Mouse (Mus musculus) embryonic facial prominence, embryonic 15.5 days (tissue): ENCODE measurements around the gene Wnt5b. TPM values are rescaled to one million over a fixed set of nuclear protein-coding genes. Genes with fewer than 3 reads are reported as not detected.

Experiments
- ATAC-seq: fragments of 200-750 bp; cut with Nextera tagmentation; 2 replicates; pipeline ENCODE4 v1.8.0; 2017; ENCODE audit warnings: low read depth, moderate TSS enrichment; ENCODE audit not compliant: insufficient number of reproducible peaks, low FRiP score, low TSS enrichment
- H3K27ac ChIP-seq: fragments of 300-500 bp; sonication (generic); replicated peaks from 2 replicates; pipeline ENCODE4 v1.5.1; 2015; ENCODE audit warnings: mild to moderate bottlenecking, inconsistent platforms
- H3K27me3 ChIP-seq: fragments of 300-500 bp; sonication (generic); 2 replicates; pipeline ENCODE4 v1.6.1; 2015; ENCODE audit warnings: inconsistent platforms
- H3K36me3 ChIP-seq: fragments of 300-500 bp; sonication (generic); 2 replicates; pipeline ENCODE4 v1.6.1; 2015; ENCODE audit warnings: mild to moderate bottlenecking, inconsistent platforms
- H3K4me1 ChIP-seq: fragments of 300-500 bp; sonication (generic); 2 replicates; pipeline ENCODE4 v1.6.1; 2015; ENCODE audit warnings: inconsistent platforms
- H3K4me2 ChIP-seq: fragments of 300-500 bp; sonication (generic); replicated peaks from 2 replicates; pipeline ENCODE4 v1.6.1; 2015; ENCODE audit warnings: mild to moderate bottlenecking, inconsistent platforms
- H3K4me3 ChIP-seq: fragments of 300-500 bp; sonication (generic); replicated peaks from 2 replicates; pipeline ENCODE4 v1.5.1; 2015; ENCODE audit warnings: mild to moderate bottlenecking, inconsistent platforms
- H3K9ac ChIP-seq: fragments of 300-500 bp; sonication (generic); 2 replicates; pipeline ENCODE4 v1.6.1; 2015; ENCODE audit warnings: inconsistent platforms
- H3K9me3 ChIP-seq: fragments of 300-500 bp; sonication (generic); replicated peaks from 2 replicates; pipeline ENCODE4 v1.6.1; 2016; ENCODE audit warnings: inconsistent platforms
- WGBS: fragments of 180-500 bp; shearing (Covaris S2); methylation state at CpG from one replicate; pipeline ENCODE4 v1.1.7; 2015; 5-methylcytosine and 5-hydroxymethylcytosine counted together
- polyA plus RNA-seq: library from polyadenylated mRNA; unstranded; fragments of >200 nt; fragmentation: Nextera tagmentation; extraction: Ambion mirVana; gene quantifications from 2 replicates; pipeline ENCODE4 v1.2.1, GENCODE M21; 2015

The Wnt5b gene
- polyA plus RNA-seq, 1 experiment from 2014 or later, result 9.8 TPM

- no peak for ATAC-seq
- Histone ChIP-seq H3K27ac (no peak overlapping the region), H3K9ac (no peak overlapping the region), H3K9me3 (no peaks in the 10 kb centered on the region), H3K27me3 (no peaks in the 10 kb centered on the region), H3K4me1 (no peaks in the 10 kb centered on the region), H3K4me3 (no peak overlapping the region), H3K4me2 (no peak overlapping the region), H3K36me3 (no peaks in the 10 kb centered on the region)
- 92% methylated on average over 4 of the region's 4 CpGs for WGBS
Measured at GRCm38 (mm10) chr6:119412588-119412987, 131.6 kb downstream of the Wnt5b start.

GRCm38 (mm10) chr6:119411511-119411910, 132.6 kb downstream of the Wnt5b start:
- 85% methylated on average over 3 of the region's 3 CpGs for WGBS
- H3K4me1 ChIP-seq, result no peaks in the 10 kb centered on the region
- H3K4me2 ChIP-seq, result no peak overlapping the region
- H3K27me3 ChIP-seq, result no peaks in the 10 kb centered on the region
- H3K36me3 ChIP-seq, result no peaks in the 10 kb centered on the region
- no peak for ATAC-seq
- no peaks in the 10 kb centered on the region for H3K9me3 ChIP-seq
- no peak overlapping the region for H3K27ac ChIP-seq
- no peak overlapping the region for H3K9ac ChIP-seq
- no peak overlapping the region for H3K4me3 ChIP-seq

- no peaks in the 10 kb centered on the region for H3K36me3 ChIP-seq
- H3K27ac ChIP-seq, result no peak overlapping the region
- ATAC-seq, result no peak
- H3K4me3 ChIP-seq, result no peak overlapping the region
- H3K27me3 ChIP-seq, result no peaks in the 10 kb centered on the region
- WGBS, result 58% methylated on average over 1 of the region's 1 CpGs
- H3K9me3 ChIP-seq, result no peaks in the 10 kb centered on the region
- H3K4me1 ChIP-seq, result no peaks in the 10 kb centered on the region
- H3K9ac ChIP-seq, result no peak overlapping the region
- no peak overlapping the region for H3K4me2 ChIP-seq
Measured at GRCm38 (mm10) chr6:119409766-119410165, 134.4 kb downstream of the Wnt5b start.

GRCm38 (mm10) chr6:119408582-119408981, 135.6 kb downstream of the Wnt5b start:
- no peak overlapping the region for H3K4me2 ChIP-seq
- ATAC-seq, result no peak
- no peak overlapping the region for H3K27ac ChIP-seq
- H3K9ac ChIP-seq, result no peak overlapping the region
- no peaks in the 10 kb centered on the region for H3K36me3 ChIP-seq
- WGBS, result 61% methylated on average over 9 of the region's 9 CpGs
- no peaks in the 10 kb centered on the region for H3K4me1 ChIP-seq
- no peaks in the 10 kb centered on the region for H3K9me3 ChIP-seq
- H3K4me3 ChIP-seq, result no peak overlapping the region
- H3K27me3 ChIP-seq, result no peaks in the 10 kb centered on the region

GRCm38 (mm10) chr6:119407818-119408217, 136.3 kb downstream of the Wnt5b start:
- H3K4me2 ChIP-seq, result no peak overlapping the region
- ATAC-seq, result no peak
- H3K36me3 ChIP-seq, result no peaks in the 10 kb centered on the region
- H3K4me1 ChIP-seq, result no peaks in the 10 kb centered on the region
- 72% methylated on average over 6 of the region's 6 CpGs for WGBS
- no peaks in the 10 kb centered on the region for H3K9me3 ChIP-seq
- no peak overlapping the region for H3K9ac ChIP-seq
- no peak overlapping the region for H3K27ac ChIP-seq
- no peak overlapping the region for H3K4me3 ChIP-seq
- H3K27me3 ChIP-seq, result no peaks in the 10 kb centered on the region

GRCm38 (mm10) chr6:119406528-119406927, 137.6 kb downstream of the Wnt5b start:
- Histone ChIP-seq H3K4me3 (no peak overlapping the region), H3K27ac (no peak overlapping the region), H3K36me3 (no peaks in the 10 kb centered on the region), H3K4me1 (no peaks in the 10 kb centered on the region), H3K27me3 (no peaks in the 10 kb centered on the region), H3K4me2 (no peak overlapping the region), H3K9ac (no peak overlapping the region), H3K9me3 (no peaks in the 10 kb centered on the region)
- 73% methylated on average over 8 of the region's 8 CpGs for WGBS
- no peak for ATAC-seq

GRCm38 (mm10) chr6:119405310-119405709, 138.8 kb downstream of the Wnt5b start:
- Histone ChIP-seq H3K4me3 (no peak overlapping the region), H3K4me1 (no peaks in the 10 kb centered on the region), H3K27ac (no peak overlapping the region), H3K4me2 (no peak overlapping the region), H3K9me3 (no peaks in the 10 kb centered on the region), H3K36me3 (no peaks in the 10 kb centered on the region), H3K27me3 (no peaks in the 10 kb centered on the region), H3K9ac (no peak overlapping the region)
- ATAC-seq, result no peak
- 64% methylated on average over 7 of the region's 7 CpGs for WGBS

GRCm38 (mm10) chr6:119404854-119405253, 139.3 kb downstream of the Wnt5b start:
- 63% methylated on average over 4 of the region's 4 CpGs for WGBS
- Histone ChIP-seq H3K4me2 (no peak overlapping the region), H3K9me3 (no peaks in the 10 kb centered on the region), H3K36me3 (no peaks in the 10 kb centered on the region), H3K27ac (no peak overlapping the region), H3K4me1 (no peaks in the 10 kb centered on the region), H3K4me3 (no peak overlapping the region), H3K27me3 (no peaks in the 10 kb centered on the region), H3K9ac (no peak overlapping the region)
- no peak for ATAC-seq

GRCm38 (mm10) chr6:119402976-119403375, 141.2 kb downstream of the Wnt5b start:
- Histone ChIP-seq H3K4me1 (no peaks in the 10 kb centered on the region), H3K36me3 (no peaks in the 10 kb centered on the region), H3K9ac (no peak overlapping the region), H3K9me3 (no peaks in the 10 kb centered on the region), H3K4me2 (no peak overlapping the region), H3K27me3 (no peaks in the 10 kb centered on the region), H3K27ac (no peak overlapping the region), H3K4me3 (no peak overlapping the region)
- no peak for ATAC-seq
- 78% methylated on average over 3 of the region's 3 CpGs for WGBS

GRCm38 (mm10) chr6:119401545-119402304, 142.4 kb downstream of the Wnt5b start:
- H3K36me3 ChIP-seq, result no peaks in the 10 kb centered on the region
- no peak for ATAC-seq

GRCm38 (mm10) chr6:119400649-119401048, 143.5 kb downstream of the Wnt5b start:
- Histone ChIP-seq H3K27me3 (no peaks in the 10 kb centered on the region), H3K4me2 (no peak overlapping the region), H3K9ac (no peak overlapping the region), H3K36me3 (no peaks in the 10 kb centered on the region), H3K9me3 (no peaks in the 10 kb centered on the region), H3K4me3 (no peak overlapping the region), H3K27ac (no peak overlapping the region), H3K4me1 (no peaks in the 10 kb centered on the region)
- WGBS, result 76% methylated on average over 3 of the region's 3 CpGs
- no peak for ATAC-seq

More at GRCm38 (mm10) chr6:119401545-119402304, 142.4 kb downstream of the Wnt5b start:
- no peaks in the 10 kb centered on the region for H3K4me1 ChIP-seq
- H3K9me3 ChIP-seq, result no peaks in the 10 kb centered on the region
- H3K4me3 ChIP-seq, result no peak overlapping the region
- no peaks in the 10 kb centered on the region for H3K27me3 ChIP-seq
- H3K4me2 ChIP-seq, result no peak overlapping the region
- no peak overlapping the region for H3K27ac ChIP-seq
- WGBS, result 86% methylated on average over 8 of the region's 8 CpGs
- no peak overlapping the region for H3K9ac ChIP-seq

- H3K9ac ChIP-seq, result no peak overlapping the region
- no peak overlapping the region for H3K4me3 ChIP-seq
- H3K4me2 ChIP-seq, result no peak overlapping the region
- no peaks in the 10 kb centered on the region for H3K36me3 ChIP-seq
- ATAC-seq, result no peak
- no peaks in the 10 kb centered on the region for H3K4me1 ChIP-seq
- no peak overlapping the region for H3K27ac ChIP-seq
- no peaks in the 10 kb centered on the region for H3K9me3 ChIP-seq
- 88% methylated on average over 3 of the region's 3 CpGs for WGBS
- H3K27me3 ChIP-seq, result no peaks in the 10 kb centered on the region
Measured at GRCm38 (mm10) chr6:119399371-119399770, 144.8 kb downstream of the Wnt5b start.
